Mouse (Mus musculus) CH12.LX (cell line): ENCODE measurements around the gene Noxo1.
"Not testable (repeated sequence)": the region's sequence is repeated elsewhere in the genome, so short reads cannot be mapped to it uniquely, and the experiment has no call there.

ENCODE experiments used
- CTCF ChIP-seq, 2 experiments: IDR thresholded peaks in 1 of 2; conservative IDR thresholded peaks in 1 of 2; 2 replicates each; pipeline ENCODE4 v1.5.1; 2011 to 2012; ENCODE audit warnings: low read depth in 2 of 2, low read length in 2 of 2, improper control_type of control experiment in 1 of 2, inconsistent platforms in 1 of 2, mild to moderate bottlenecking in 1 of 2, moderate library complexity in 1 of 2
- EP300 ChIP-seq: IDR thresholded peaks from 2 replicates; pipeline ENCODE4 v1.6.1; 2011; ENCODE audit warnings: low read length, improper control_type of control experiment
- MAZ ChIP-seq: IDR thresholded peaks from 2 replicates; pipeline ENCODE4 v1.6.1; 2012; ENCODE audit warnings: low read depth, mild to moderate bottlenecking, inconsistent platforms, low read length, improper control_type of control experiment, moderate library complexity
- POLR2A ChIP-seq: IDR thresholded peaks from 2 replicates; pipeline ENCODE4 v1.6.1; 2011; ENCODE audit warnings: low read depth, mild to moderate bottlenecking, improper control_type of control experiment, low read length
- RCOR1 ChIP-seq: conservative IDR thresholded peaks from 2 replicates; pipeline ENCODE4 v1.6.1; 2012; ENCODE audit warnings: low read depth, mild to moderate bottlenecking, inconsistent platforms, low read length, improper control_type of control experiment
- ZNF384 ChIP-seq: IDR thresholded peaks from 2 replicates; pipeline ENCODE4 v1.6.1; 2012; ENCODE audit warnings: low read depth, low read length, improper control_type of control experiment, inconsistent platforms

DNA sequence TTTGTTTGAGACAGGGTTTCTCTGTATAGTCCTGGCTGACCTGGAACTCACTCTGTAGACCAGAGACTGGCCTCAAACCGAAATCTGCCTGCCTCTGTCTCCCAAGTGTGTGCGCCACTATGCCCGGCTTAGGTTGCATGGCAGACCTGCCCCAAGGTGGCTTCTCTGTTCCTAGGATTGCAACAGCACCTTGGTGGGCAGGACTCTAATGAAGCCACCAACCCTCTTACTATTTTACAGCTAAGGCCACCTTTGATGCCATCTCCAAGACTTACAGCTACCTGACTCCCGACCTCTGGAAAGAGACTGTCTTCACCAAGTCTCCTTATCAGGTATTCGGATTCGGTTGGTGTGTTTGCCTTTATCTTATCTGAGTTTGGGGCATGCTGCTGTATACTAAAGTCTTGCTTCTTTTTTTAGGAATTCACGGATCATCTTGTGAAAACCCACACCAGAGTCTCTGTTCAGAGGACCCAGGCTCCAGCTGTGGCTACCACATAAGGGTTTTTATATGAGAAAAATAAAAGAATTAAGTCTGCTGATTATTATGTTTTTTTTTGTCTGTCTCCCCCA, 25.4 kb downstream of the Noxo1 start:
- not testable (repeated sequence) for TF ChIP-seq CTCF (conservative IDR thresholded peaks at IDR 0.05 in 1 of 2, IDR thresholded peaks at IDR 0.05 in 1 of 2; ENCODE audit: low read depth in 2 of 2, low read length in 2 of 2); ZNF384; EP300; MAZ; POLR2A; RCOR1
